Mouse (Mus musculus) lung, embryonic 14.5 days (tissue): Measurements from ENCODE around the gene Samd11. TPM values are rescaled to one million over a fixed set of nuclear protein-coding genes. Genes with fewer than 3 reads are reported as not detected.

Source experiments
- ATAC-seq: fragments of 200-750 bp; cut with Nextera tagmentation; 2 replicates; pipeline ENCODE4 v1.8.0; 2017; ENCODE audit warnings: mild to moderate bottlenecking, moderate TSS enrichment, moderate library complexity; ENCODE audit not compliant: insufficient read depth
- DNase-seq: peaks from one replicate; pipeline ENCODE4 v3.0.0-alpha.2; 2015
- H3K27ac ChIP-seq: fragments of 300-500 bp; sonication (generic); 2 replicates; pipeline ENCODE4 v1.5.1; 2014; ENCODE audit warnings: low read depth, mild to moderate bottlenecking, moderate library complexity
- H3K27me3 ChIP-seq: fragments of 300-500 bp; sonication (generic); 2 replicates; pipeline ENCODE4 v1.6.1; 2014; ENCODE audit warnings: low read length, control low read depth; ENCODE audit not compliant: insufficient read depth
- H3K36me3 ChIP-seq: fragments of 300-500 bp; sonication (generic); 2 replicates; pipeline ENCODE4 v1.6.1; 2014; ENCODE audit warnings: control low read depth; ENCODE audit not compliant: insufficient read depth
- H3K4me1 ChIP-seq: fragments of 300-500 bp; sonication (generic); 2 replicates; pipeline ENCODE4 v1.6.1; 2014; ENCODE audit warnings: antibody characterized with exemption, control low read depth; ENCODE audit not compliant: insufficient read depth
- H3K4me2 ChIP-seq: fragments of 300-500 bp; sonication (generic); 2 replicates; pipeline ENCODE4 v1.6.1; 2014; ENCODE audit warnings: mild to moderate bottlenecking
- H3K4me3 ChIP-seq: fragments of 300-500 bp; sonication (generic); 2 replicates; pipeline ENCODE4 v1.5.1; 2014; ENCODE audit warnings: low read depth, low read length
- H3K9ac ChIP-seq: fragments of 300-500 bp; sonication (generic); 2 replicates; pipeline ENCODE4 v1.6.1; 2014
- H3K9me3 ChIP-seq: fragments of 300-500 bp; sonication (generic); 2 replicates; pipeline ENCODE4 v1.6.1; 2016; ENCODE audit warnings: low read depth, low read length, control low read depth
- CTCF ChIP-seq: IDR thresholded peaks from 2 replicates; pipeline ENCODE4 v1.5.1; 2016; ENCODE audit warnings: antibody characterized with exemption, low read depth
- WGBS: fragments of 180-500 bp; shearing (Covaris S2); extraction: QIAGEN DNeasy Blood & Tissue Kit; methylation state at CpG from one replicate; pipeline ENCODE4 v1.1.7; 2014; 5-methylcytosine and 5-hydroxymethylcytosine counted together
- polyA plus RNA-seq: library from polyadenylated mRNA; unstranded; fragments of >200 nt; fragmentation: Nextera tagmentation; extraction: Ambion mirVana; gene quantifications from 2 replicates; pipeline ENCODE4 v1.2.1, GENCODE M21; 2014

Samd11 gene
- polyA plus RNA-seq, 1 experiment from 2014 or later = 0.11 TPM

DNA sequence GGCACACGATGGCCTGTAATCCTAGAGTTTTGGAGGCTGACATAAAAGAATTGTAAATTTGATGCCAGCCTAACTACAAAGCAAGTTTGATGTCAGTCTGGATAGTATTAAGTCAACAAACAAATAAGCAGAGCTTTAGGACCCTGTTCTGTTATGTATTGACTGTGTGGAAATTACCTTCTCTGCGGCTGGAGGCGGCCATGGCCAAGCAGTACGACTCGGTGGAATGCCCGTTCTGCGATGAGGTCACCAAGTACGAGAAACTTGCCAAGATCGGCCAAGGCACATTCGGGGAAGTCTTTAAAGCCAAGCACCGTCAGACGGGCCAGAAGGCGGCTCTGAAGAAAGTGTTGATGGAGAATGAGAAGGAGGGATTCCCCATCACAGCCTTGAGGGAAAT, 42.3 kb downstream of the Samd11 start:
- H3K4me2 ChIP-seq = no peak overlapping the region
- no peak overlapping the region for H3K4me3 ChIP-seq
- no peaks in the 10 kb centered on the region for H3K27me3 ChIP-seq
- TF ChIP-seq CTCF = no peak
- H3K4me1 ChIP-seq = no peaks in the 10 kb centered on the region
- no peaks in the 10 kb centered on the region for H3K9me3 ChIP-seq
- DNase-seq = no peak
- no peak overlapping the region for H3K9ac ChIP-seq
- no peaks in the 10 kb centered on the region for H3K36me3 ChIP-seq
- no peak overlapping the region for H3K27ac ChIP-seq
- no peak for ATAC-seq
- WGBS = 90% methylated on average over 13 of the region's 13 CpGs

DNA sequence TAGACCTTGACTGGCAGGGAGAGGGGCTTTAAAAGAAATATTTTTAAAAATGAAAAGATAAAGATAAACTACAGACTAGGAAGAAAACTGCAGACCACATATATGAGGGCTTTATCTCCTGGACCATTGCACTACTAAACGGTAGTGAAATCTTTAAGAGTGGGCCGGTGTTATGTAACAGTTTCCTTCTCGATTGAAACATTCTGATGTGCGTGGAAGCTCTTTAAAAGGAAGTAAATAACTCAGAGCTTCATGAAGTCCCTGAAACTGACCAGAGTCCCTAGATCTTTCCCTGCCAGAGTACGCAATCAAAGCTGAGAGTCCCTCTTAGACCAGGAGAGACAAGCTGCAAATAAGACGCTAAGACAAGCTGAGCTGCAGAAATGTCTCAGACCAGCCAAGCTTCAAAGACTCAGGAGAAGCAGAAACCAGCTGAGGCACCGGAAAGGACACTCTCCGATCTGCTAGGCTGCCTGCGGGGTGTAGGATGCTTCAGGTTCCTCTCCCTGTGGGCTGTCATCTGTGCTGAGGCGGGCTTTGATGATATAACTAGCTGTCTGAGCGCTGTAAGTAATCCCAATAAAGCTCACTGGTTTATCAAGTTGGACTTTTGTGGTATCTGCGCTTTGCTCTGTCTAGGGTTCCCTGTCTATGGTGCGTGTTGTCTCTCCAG, 45.4 kb downstream of the Samd11 start:
- 59% methylated on average over 13 of the region's 13 CpGs for WGBS
- H3K9ac ChIP-seq = no peak overlapping the region

DNA sequence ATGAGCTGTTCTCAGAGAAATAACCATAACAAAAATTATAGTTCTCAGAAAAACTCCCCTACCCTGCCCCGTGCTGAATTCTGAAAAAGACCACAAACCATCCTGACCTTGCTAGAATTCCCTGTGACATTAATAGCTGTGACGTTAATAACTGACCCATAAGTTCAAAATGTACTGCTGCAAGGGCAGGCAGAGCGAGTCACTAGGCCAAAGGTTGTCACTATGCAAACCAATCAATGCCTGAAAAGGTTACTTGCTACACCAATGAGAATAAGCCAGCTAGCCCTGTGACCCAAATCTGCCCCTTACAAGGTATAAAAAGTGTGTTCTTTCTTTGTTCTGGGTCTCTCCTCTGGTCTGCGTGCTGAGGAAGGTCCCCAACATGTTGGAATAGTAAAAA, 46.6 kb downstream of the Samd11 start:
- Histone ChIP-seq H3K4me2 (no peak overlapping the region), H3K27me3 (peaks cover 10% of the 10 kb centered on the region; the same call in 1 of the 2 replicates), H3K4me3 (no peak overlapping the region), H3K9ac (no peak overlapping the region), H3K36me3 (no peaks in the 10 kb centered on the region), H3K9me3 (no peaks in the 10 kb centered on the region), H3K27ac (no peak overlapping the region), H3K4me1 (no peaks in the 10 kb centered on the region)
- ATAC-seq (no peak), DNase-seq (no peak)
- TF ChIP-seq CTCF = no peak
- WGBS = 83% methylated on average over 4 of the region's 4 CpGs

More for the DNA sequence above, 45.4 kb downstream of the Samd11 start:
- no peak for TF ChIP-seq CTCF
- no peaks in the 10 kb centered on the region for H3K36me3 ChIP-seq
- ATAC-seq (no peak), DNase-seq (no peak)
- H3K4me3 ChIP-seq = no peak overlapping the region
- H3K27me3 ChIP-seq = no peaks in the 10 kb centered on the region
- H3K27ac ChIP-seq = no peak overlapping the region
- H3K9me3 ChIP-seq = no peaks in the 10 kb centered on the region
- no peaks in the 10 kb centered on the region for H3K4me1 ChIP-seq
- no peak overlapping the region for H3K4me2 ChIP-seq

DNA sequence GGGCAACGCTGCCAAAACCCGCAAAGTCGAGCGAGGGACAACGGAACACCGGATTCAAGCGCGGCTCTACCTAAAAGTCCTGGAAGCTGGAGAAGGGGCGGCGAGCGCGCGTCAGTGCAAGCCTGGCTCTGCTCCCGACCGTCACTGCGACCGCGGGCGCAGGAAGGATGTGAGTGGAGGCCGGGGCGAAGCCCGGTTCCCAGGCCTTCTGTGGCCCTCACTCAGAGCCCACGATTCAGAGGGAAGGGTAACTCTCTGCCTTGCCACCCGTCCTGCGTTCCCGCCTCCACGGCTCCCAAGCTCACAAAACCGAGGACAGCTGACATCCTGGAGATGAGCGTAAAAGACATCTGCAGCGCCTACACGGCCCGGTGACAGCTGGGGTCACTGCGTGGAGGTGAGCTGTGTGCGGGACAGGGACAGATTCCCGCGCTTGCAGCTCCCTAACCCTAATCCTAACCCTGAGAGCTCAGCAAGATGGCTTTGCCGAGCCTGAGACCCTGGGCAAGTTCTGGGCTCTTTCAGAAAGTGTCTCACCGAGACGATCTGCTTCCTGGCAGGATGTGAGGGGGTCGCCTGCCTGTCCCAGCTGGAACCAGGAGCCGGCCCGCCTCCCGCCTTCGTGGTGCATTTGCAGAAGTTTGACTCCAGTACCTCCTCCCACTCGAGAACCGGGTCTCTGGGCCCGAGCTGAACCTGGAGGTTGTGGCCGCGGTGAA, 51.9 kb downstream of the Samd11 start:
- Histone ChIP-seq H3K9ac (peak overlapping the region; percentile 62), H3K4me2 (peak overlapping the region; percentile 96), H3K4me1 (no peaks in the 10 kb centered on the region; the same call in 1 of the 2 replicates), H3K4me3 (peak overlapping the region; percentile 56), H3K9me3 (no peaks in the 10 kb centered on the region), H3K36me3 (no peaks in the 10 kb centered on the region), H3K27me3 (peaks cover 23% of the 10 kb centered on the region), H3K27ac (peak overlapping the region; percentile 69)
- no peak for TF ChIP-seq CTCF
- DNase-seq = peak; percentile 65
- peak; percentile 57 for ATAC-seq
- WGBS = under 1% methylated on average over 49 of the region's 49 CpGs

DNA sequence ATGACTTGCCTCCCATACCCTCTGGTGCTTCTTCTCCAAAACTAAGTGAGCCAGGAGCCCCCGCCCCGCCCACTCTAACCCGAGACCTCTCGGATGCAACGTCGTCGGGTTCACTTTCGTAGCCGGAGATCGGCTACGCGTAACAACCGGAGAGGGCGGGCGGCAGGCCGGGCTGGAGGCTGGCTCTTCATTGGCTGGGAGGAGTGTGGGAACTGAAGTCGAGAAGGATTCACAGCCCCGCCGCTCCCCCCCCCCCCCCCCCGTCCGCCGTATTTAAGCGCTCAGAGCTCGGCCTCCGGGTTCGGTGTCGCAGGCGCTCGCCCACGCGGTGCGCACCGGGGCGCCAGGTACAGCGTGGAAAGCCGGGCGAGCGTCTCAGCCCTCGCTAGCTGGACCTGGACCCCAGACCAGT, 52.5 kb downstream of the Samd11 start, which contains the start of gene AW011738:
TSS of gene AW011738 (plus strand) at position 304 of the 412 bp plus-strand sequence.
- under 1% methylated on average over 33 of the region's 39 CpGs for WGBS
- Histone ChIP-seq H3K4me1 (no peaks in the 10 kb centered on the region; the same call in 1 of the 2 replicates), H3K4me3 (peak within 1 kb of the TSS; percentile 56), H3K36me3 (no peaks in the 10 kb centered on the region), H3K9ac (peak within 1 kb of the TSS; percentile 62), H3K27me3 (peaks cover 23% of the 10 kb centered on the region), H3K27ac (peak within 1 kb of the TSS; percentile 69), H3K9me3 (no peaks in the 10 kb centered on the region), H3K4me2 (peak within 1 kb of the TSS; percentile 96)
- peak; percentile 80 for DNase-seq
- no peak for TF ChIP-seq CTCF
- peak; percentile 79 for ATAC-seq

DNA sequence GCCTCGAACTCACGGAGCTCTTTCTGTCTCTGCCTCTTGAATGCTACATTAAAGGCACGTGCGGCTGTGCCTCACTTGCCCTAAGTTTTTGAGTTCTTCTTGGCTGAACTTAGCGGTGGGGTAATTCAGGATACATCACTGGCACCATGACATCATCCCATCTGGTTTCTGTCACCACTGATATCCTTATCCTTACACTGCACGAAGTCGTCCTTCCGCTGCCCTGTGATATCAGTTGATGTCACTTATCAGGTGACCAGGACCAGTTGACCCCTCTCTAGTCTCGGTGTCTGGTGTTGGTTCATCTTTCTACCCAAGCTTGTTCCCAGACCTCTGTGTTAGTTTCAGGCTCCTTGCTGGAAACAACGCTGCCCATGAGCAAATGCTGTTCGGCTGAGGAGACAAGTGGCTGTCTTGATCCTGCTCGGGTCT, 53.0 kb downstream of the Samd11 start:
- WGBS = 23% methylated on average over 12 of the region's 12 CpGs
- no peak for DNase-seq
- peak overlapping the region; percentile 62 for H3K9ac ChIP-seq

More for the DNA sequence above, 53.0 kb downstream of the Samd11 start:
- Histone ChIP-seq H3K27me3 (peaks cover 23% of the 10 kb centered on the region), H3K36me3 (no peaks in the 10 kb centered on the region), H3K4me2 (peak overlapping the region; percentile 96), H3K4me3 (peak overlapping the region; percentile 56), H3K4me1 (no peaks in the 10 kb centered on the region; the same call in 1 of the 2 replicates), H3K9me3 (no peaks in the 10 kb centered on the region), H3K27ac (no peak overlapping the region)
- ATAC-seq = no peak
- no peak for TF ChIP-seq CTCF
